Mouse (Mus musculus) bone marrow, adult 2 months (tissue): Measurements from ENCODE around the gene Ssc4d. TPM values are rescaled to one million over a fixed set of nuclear protein-coding genes. Genes with fewer than 3 reads are reported as not detected.

Experiments
- H3K27ac ChIP-seq: fragments of 200-500 bp; 2 replicates; pipeline ENCODE4 v1.5.1; 2012; ENCODE audit warnings: low read depth, mild to moderate bottlenecking, control low read depth, inconsistent platforms, low read length; ENCODE audit not compliant: control insufficient read depth, poor library complexity, insufficient read depth
- H3K4me1 ChIP-seq: fragments of 200-500 bp; 2 replicates; pipeline ENCODE4 v1.6.1; 2011; ENCODE audit warnings: low read length; ENCODE audit not compliant: control insufficient read depth, insufficient read depth
- H3K4me3 ChIP-seq: fragments of 200-500 bp; replicated peaks from 2 replicates; pipeline ENCODE3; 2011; ENCODE audit warnings: mild to moderate bottlenecking, low read depth, low read length, control low read depth; ENCODE audit not compliant: control insufficient read depth
- CTCF ChIP-seq: fragments of 200-500 bp; IDR thresholded peaks from 2 replicates; pipeline ENCODE4 v1.5.1; 2011; ENCODE audit warnings: low read length, control low read depth; ENCODE audit not compliant: control insufficient read depth, insufficient read depth
- POLR2A ChIP-seq: fragments of 200-500 bp; IDR thresholded peaks from 2 replicates; pipeline ENCODE4 v1.6.1; 2011; ENCODE audit warnings: low read depth, mild to moderate bottlenecking, control low read depth, low read length, borderline replicate concordance; ENCODE audit not compliant: control insufficient read depth
- WGBS: fragments of 180-500 bp; shearing (Covaris S2); methylation state at CpG from one replicate; pipeline ENCODE4 v1.1.7; 2018; 5-methylcytosine and 5-hydroxymethylcytosine counted together
- polyA plus RNA-seq: library from polyadenylated mRNA; stranded (reverse); fragments of >200 nt; gene quantifications from 2 replicates; pipeline ENCODE4 v1.2.4, GENCODE M21; 2011; ENCODE audit warnings: low replicate concordance; ENCODE audit not compliant: missing spikeins, insufficient read depth, insufficient read length

Ssc4d gene
- polyA plus RNA-seq, 1 experiment: 4.0 TPM

DNA sequence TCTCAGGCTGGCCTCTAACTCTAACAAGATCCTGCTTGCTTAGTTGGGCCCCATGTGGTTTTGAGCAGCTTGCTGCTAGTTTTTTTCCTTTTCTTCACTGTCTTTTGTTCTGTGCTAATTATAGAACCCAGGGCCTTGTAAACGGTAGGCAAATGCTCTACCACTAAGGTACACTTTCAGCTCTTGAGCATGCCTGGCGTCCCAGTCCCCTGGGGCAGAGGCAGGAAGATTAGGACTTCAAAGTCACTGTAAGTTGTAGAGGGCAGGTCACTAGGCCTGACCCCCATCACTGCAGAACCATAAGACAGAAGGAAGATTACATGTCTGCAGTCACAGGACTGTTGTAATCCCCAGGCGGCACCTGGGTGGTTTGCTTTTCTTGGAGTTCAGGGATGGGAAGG lies 28.4 kb upstream of the Ssc4d start:
- 54% methylated on average over 3 of the region's 3 CpGs for WGBS
- H3K4me3 ChIP-seq: no peak overlapping the region
- H3K4me1 ChIP-seq: no peaks in the 10 kb centered on the region; the same call in 1 of the 2 replicates
- no peak for TF ChIP-seq POLR2A
- no peak for TF ChIP-seq CTCF
- H3K27ac ChIP-seq: no peak overlapping the region

DNA sequence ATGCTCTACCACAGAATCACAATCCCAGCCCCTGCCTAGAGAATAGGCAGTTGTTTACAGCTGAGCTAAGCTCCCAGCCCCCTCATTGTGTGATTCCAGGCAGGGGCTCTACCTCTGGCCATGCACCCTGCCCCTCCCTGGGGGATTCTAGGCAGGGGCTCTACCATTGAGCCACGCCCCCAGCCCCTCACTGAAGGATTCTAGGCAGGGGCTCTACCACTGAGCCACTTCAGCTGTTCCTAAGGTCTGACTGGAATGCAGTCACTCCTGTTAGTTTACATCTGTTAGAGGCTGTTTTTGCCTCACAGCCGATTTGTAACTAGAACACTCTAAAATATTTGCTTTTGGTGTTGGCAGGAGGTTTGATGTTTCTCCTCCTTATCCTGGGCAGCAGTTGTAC lies 28.0 kb upstream of the Ssc4d start:
- 64% methylated on average over 2 of the region's 2 CpGs for WGBS
- H3K4me3 ChIP-seq: no peak overlapping the region
- no peak overlapping the region for H3K27ac ChIP-seq
- TF ChIP-seq POLR2A (no peak), CTCF (no peak)
- H3K4me1 ChIP-seq: no peaks in the 10 kb centered on the region; the same call in 1 of the 2 replicates

- TF ChIP-seq POLR2A (no peak), CTCF (no peak)
- Histone ChIP-seq H3K4me1 (no peaks in the 10 kb centered on the region; the same call in 1 of the 2 replicates), H3K4me3 (no peak overlapping the region), H3K27ac (no peak overlapping the region)
- 81% methylated on average over 6 of the region's 6 CpGs for WGBS
These were observed 26.9 kb upstream of the Ssc4d start for GRCm38 (mm10) chr5:136001222-136001621.

GRCm38 (mm10) chr5:135996162-135996561 lies 21.8 kb upstream of the Ssc4d start:
- WGBS: 86% methylated on average over 8 of the region's 8 CpGs
- Histone ChIP-seq H3K4me1 (peaks cover 2% of the 10 kb centered on the region; the same call in 1 of the 2 replicates), H3K4me3 (no peak overlapping the region), H3K27ac (no peak overlapping the region)
- TF ChIP-seq CTCF: no peak
- TF ChIP-seq POLR2A: no peak

DNA sequence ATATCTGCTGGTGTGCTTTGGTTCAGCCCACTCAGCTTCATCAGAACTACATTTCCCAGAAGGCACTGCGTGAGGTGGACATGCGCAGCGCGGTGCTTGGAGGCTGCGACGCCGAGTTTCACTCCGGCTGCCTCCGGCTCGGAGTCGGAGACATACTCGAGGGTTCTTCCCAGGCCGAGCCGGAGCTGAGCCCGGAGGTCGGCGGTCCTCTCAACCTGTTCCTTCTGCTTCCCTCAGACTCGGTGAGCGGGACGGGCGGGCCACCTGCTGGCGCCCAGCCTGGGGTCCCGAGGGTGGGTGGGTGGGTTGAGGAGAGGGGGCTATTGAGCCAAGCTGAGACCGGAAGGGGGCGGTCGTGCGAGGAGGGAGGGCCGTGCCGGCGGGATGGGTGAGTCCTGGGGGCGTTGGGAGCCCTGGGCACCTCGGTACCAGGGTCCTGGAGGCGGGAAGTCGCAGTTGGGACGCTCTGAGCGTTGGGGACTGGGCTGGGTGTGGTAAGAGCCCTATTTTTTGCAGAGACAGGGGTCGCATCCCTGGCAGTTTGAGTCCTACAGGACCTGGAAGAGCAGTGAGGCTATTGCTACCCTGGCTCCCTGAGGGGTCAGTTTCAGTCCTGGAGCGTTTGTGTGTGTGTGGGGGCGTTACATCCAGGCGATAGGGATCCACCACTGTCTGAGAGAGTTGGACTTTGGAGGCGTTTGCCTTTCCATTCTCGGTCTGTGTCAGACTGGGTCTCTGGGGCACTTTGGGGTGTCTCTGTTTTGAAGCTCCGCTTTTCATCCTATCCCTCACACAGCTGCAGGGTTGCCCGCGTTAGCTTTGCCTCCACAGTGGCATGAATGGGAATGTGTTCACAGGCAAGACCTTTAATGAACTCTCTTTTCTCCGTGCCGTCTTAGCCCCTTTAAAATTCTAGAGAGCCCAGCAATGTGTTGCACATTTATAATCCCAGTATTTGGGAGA lies 20.7 kb upstream of the Ssc4d start, which contains the start of gene Dtx2:
Dtx2 (plus strand) TSS at position 76 of the 963 bp plus-strand sequence.
- WGBS: 1% methylated on average over 47 of the region's 47 CpGs
- Histone ChIP-seq H3K4me1 (peaks cover 6% of the 10 kb centered on the region), H3K4me3 (peak within 1 kb of the TSS; percentile 56), H3K27ac (no peak within 1 kb of the TSS; the same call in 1 of the 2 replicates)
- no peak for TF ChIP-seq CTCF
- peak; percentile 97; the same call in 1 of the 2 replicates for TF ChIP-seq POLR2A

DNA sequence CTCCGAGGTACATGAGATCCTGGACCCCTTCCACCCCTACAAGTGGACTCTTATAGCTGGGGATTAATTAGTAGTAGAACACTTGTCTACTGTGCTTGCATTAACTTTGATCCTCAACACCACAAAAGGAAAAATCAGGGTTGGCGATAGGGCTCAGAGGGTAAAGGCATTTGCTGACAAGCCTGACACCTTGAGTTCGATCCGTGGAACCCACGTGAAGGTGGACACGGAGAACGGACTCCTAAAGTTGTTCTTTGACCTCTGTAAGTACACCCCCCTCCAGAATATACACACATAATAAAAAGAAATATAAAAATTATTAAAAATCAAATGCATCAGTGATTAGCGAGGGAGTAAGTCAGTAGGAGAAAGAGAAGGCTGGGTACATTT lies 20.0 kb upstream of the Ssc4d start:
- 72% methylated on average over 8 of the region's 8 CpGs for WGBS
- no peak overlapping the region for H3K4me3 ChIP-seq
- TF ChIP-seq POLR2A: no peak
- TF ChIP-seq CTCF: no peak
- H3K4me1 ChIP-seq: peaks cover 6% of the 10 kb centered on the region
- H3K27ac ChIP-seq: no peak overlapping the region

- 76% methylated on average over 5 of the region's 5 CpGs for WGBS
These were observed 19.1 kb upstream of the Ssc4d start for GRCm38 (mm10) chr5:135993381-135993965.

GRCm38 (mm10) chr5:135990601-135991000 lies 16.3 kb upstream of the Ssc4d start:
- Histone ChIP-seq H3K4me3 (no peak overlapping the region), H3K4me1 (peaks cover 6% of the 10 kb centered on the region), H3K27ac (peak overlapping the region; percentile 62)
- whole genome bisulfite sequencing: 7% methylated on average over 5 of the region's 5 CpGs
- no peak for TF ChIP-seq POLR2A
- no peak for TF ChIP-seq CTCF

More at GRCm38 (mm10) chr5:135993381-135993965, 19.1 kb upstream of the Ssc4d start:
- H3K4me1 ChIP-seq: peaks cover 6% of the 10 kb centered on the region
- no peak overlapping the region for H3K4me3 ChIP-seq
- TF ChIP-seq CTCF (no peak), POLR2A (no peak)
- no peak overlapping the region for H3K27ac ChIP-seq
